Mouse (Mus musculus) G1E (cell line): ENCODE data around the gene Fbln7.

ENCODE experiments used
- CTCF ChIP-seq: IDR thresholded peaks from 2 replicates; pipeline ENCODE4 v1.5.1; 2012; ENCODE audit warnings: low read depth, low read length, inconsistent platforms, mixed read lengths
- GATA1 ChIP-seq: IDR thresholded peaks from 2 replicates; pipeline ENCODE4 v1.6.1; 2012; ENCODE audit warnings: borderline replicate concordance, low read length, inconsistent platforms, mixed read lengths
- POLR2AphosphoS5 ChIP-seq: IDR thresholded peaks from 2 replicates; pipeline ENCODE4 v1.6.1; 2012; ENCODE audit warnings: low read depth, low read length, inconsistent platforms; ENCODE audit not compliant: insufficient replicate concordance
- TAL1 ChIP-seq: conservative IDR thresholded peaks from 2 replicates; pipeline ENCODE4 v1.6.1; 2012; ENCODE audit warnings: low read depth, low read length, inconsistent platforms, mixed read lengths

DNA sequence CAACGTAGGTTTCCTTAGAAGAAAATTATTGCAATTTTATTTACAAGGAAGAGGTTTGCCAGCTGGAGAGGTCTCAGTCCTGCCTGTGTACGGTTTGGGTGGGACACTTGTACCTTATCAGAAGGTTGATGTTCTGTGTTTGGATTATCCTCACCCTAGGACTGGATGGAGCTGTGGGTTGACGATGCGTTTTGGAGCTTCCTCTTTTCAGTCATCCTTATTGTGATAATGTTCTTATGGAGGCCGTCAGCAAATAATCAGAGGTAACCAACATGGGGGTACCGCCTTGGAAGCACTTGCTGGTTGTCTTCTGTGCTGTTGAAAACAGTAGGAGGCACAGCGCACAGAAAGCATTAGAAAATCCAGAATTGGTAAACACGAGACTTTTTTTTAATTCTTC, 20.3 kb upstream of the Fbln7 start:
- TF ChIP-seq POLR2AphosphoS5, result no peak
- no peak for TF ChIP-seq TAL1
- TF ChIP-seq CTCF, result no peak
- TF ChIP-seq GATA1, result no peak
